Mouse (Mus musculus): Measurements from ENCODE around the gene Chst15.

Gene Chst15

DNA sequence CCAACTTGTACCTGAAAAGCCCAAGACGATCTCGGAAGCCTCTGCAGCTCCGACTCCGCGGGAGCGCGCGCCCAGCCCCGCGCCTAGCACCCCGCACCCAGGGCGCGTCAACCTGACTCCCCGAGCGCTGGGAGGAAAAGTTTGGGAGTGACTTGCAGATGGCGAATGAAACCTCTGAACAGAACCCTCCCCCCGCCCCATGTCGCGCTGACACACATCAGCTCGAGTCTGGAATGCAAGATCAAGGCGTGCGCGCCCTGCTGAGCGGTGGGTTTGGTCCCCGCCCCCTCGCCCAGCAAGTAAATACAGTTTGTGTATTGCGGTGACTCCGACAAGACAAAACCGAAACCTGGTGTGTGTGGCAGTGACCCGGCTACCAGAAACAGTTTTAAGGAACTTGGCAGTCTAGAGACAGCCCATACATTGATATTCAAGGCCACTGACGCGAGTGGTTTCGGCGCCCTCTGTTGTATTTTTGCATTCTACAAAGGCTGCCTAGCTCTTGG, at the start of gene Chst15:
TSS of gene Chst15 (minus strand) at position 193 of the 506 bp plus-strand sequence.
- DNase-seq (ENCODE audit: low read depth): no peak

DNA sequence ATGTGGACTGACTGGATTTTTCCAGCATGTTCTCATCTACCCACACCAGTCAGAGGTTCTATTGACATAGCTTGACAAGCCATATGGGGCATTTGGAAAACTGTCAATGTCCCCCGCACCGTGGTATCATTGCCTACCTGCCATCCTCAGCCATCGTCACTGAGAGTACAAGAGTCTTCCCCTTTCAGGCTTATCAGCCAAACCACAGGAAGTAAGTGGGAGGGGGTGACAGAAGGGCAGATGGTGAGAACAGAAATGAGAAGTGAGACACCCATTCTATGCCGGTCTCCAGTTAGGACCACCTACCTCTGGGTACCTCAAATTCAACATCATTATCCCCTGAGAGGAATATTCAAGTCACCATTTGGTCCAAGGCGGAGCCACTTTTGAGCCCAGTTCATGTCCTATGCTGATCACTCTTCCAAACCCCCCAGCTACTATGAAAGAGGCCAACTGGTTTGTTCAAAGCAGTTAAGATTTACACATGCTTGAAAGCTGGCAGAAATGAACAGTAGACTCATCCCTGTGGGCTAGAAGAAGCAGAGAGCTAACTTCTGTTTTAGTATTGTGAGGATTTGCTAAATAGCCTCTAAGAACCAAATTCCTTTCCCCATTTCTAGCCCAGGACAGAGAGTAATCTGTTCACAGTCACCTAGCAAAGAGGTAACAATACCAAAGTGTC, 48.8 kb upstream of the Chst15 start:
- no peak for DNase-seq (ENCODE audit: low read depth)

DNA sequence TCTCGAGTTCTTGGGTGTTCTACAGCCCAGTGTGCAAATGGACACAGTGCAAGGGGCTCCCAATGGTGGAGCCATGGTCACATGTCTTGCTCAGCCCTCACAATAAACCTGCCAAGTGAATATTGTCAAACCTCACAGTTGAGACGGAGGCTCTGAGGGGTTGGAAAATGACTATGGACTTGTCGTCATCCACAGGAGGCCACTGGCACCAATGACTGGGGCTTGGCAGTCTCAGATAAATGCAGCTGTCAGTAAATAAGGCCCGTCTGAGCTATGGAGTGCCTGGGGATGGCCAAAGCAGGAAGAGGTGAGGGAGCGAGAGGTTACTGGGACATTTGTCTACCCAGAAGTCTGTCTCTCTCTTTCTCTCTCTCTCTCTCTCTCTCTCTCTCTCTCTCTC, 48.1 kb upstream of the Chst15 start:
- no peak for DNase-seq (ENCODE audit: low read depth)

DNA sequence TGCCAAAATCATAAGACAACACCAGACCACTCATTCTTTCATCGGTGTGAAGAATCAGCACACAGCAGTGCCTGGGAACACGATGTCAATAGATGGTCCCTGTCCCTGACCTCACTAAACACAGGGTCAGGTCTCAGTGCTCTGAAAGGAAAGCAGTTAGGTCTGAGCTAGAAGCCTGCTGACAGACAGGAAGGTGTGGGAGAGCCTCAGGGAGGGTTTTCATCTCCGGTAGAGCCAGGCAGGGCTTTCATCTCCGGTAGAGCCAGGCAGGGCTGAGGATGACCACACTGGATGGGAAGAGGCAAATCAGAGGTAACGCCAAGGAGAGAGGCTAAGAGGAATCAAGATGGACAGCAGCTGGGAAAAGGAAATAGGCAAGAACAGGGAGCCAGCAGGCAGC, 47.5 kb upstream of the Chst15 start:
- no peak for DNase-seq (ENCODE audit: low read depth)

DNA sequence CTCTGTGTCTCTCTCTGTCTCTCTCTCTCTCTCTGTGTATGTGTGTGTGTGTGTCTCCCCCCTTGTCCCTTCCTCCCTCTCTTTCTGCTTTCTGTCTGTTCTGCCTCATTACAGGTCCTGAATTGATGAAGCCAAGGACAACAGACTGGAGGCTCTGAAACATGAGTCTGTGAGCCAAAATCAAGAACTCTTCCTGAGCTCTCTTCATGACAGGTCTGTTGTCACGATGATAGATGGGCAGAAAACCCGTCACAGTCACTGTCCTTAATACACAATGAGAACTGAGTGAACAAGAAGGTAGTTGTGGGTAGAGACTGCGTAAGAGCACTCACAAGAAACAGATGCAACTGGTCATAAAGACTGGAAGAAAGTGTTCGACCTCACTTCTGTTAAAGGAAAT, 43.3 kb upstream of the Chst15 start:
- DNase-seq (ENCODE audit: low read depth): no peak

DNA sequence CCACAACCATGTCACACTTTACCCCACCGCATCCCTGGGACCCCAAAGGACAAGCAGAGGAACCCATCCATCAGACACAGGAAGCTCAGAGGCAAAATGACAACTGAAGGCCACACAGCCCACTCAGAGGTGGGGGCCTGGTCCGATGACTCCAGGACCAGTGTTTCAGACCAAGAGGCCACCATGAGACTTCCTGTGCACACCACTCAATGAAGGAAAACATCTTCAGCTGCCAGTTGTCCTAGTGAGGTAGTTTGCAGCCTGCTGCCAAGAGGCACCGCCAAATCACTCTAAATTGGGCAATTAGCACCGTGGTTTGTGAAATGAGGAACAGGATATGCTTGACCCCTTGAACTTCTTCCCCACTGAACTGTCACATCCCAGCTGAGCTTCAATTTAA, 41.7 kb upstream of the Chst15 start:
- no peak for DNase-seq (ENCODE audit: low read depth)

DNA sequence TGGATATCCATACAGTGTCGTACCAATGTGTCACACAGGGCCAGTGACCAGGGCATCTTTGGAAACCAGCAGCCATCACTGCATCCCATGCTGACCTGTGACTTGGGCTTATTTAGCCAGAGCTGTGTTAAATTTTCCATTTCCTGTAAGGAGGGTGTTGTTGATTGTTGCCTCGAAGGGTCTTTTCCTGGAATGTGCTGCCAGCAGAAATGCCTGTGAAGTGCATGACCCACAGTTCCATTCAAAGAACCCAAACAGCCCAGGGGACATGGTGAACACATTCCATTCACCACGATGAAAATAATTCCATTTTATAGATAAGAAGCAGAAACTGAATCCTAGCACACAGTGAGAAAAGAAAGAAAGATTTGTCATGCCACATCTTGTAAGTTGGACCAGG, 41.2 kb upstream of the Chst15 start:
- DNase-seq (ENCODE audit: low read depth): no peak

DNA sequence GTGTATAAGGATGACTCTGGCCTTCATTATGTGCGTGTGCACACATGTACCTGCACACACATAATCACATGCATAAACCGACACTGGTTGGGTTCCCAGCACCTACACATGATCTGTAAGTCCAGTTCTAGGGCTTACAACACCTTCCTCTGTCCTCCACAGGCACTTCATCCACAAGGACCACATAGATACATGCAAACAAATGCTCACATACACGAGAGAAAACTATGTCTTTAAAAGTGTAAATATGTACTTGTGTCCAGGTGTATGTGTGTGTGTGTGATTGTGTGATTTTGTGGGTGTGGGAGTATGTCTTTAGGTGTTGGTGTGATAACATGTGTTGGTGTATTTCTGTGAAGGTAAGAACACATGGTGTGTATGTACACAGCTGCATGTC, 40.8 kb upstream of the Chst15 start:
- no peak for DNase-seq (ENCODE audit: low read depth)

DNA sequence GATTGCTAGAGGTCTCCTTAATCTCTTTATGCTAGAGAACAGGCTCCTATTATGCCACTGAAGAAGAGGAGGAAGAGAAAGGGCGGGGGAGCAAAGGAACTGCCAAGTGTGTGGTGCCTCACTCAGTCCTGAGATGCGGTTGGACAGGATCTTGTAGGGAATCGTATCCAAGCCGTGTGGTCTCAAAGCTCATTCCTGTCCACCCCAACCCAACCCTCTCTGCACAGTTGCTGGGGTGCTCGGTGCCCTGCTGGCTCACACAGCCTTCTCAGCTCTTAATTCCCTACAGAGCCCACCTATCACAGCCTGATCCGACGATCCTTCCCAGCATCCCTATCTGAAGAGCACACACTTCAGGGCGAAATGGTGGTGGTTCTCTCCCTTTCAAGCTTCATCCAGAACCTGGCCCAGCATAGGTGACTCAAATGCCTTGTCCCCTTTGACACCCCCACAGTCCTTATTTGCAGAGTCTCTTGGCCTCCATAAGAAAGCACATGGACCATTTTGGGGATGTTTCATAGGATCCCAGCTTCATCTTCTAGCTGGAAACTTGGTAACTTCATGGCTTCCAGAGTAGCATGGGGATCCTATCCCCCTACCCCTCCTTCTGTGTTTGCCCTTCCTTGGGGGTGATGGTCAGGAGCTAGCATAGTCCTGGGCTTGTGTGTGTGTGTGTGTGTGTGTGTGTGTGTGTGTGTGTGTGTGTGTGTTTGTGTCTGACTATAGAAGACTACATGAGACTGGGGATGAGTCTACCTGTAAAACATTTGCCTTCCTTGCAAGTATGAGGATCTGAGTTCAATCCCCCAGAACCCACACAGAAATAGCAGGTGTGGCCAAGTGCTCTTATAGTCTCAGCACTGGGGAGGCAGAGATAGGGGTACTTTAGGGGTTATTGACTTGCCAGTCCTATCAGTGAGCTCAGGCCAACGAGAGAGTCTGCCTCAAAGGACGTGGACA, 40.1 kb upstream of the Chst15 start:
- no peak for DNase-seq (ENCODE audit: low read depth)

DNA sequence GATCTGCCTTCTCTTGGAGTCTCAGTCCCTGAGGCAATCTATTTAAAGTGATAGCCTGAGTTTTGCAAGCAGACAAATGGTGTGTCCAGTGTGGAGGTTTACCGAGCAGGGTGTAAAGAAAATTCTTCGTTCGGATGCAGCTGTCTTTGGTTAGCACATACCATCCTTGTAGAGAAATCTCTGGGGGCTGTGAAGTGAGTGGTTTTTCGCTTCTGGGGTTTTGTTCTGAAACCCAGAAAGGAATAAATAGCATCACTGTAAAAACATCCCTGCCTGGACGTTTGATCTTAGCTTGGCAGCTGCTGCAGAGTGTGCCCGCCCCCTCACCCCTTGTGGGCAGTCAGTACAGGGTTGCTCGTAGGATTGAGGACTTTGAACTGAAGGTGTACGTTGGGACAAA, 39.2 kb upstream of the Chst15 start:
- DNase-seq (ENCODE audit: low read depth): peak; percentile 50

DNA sequence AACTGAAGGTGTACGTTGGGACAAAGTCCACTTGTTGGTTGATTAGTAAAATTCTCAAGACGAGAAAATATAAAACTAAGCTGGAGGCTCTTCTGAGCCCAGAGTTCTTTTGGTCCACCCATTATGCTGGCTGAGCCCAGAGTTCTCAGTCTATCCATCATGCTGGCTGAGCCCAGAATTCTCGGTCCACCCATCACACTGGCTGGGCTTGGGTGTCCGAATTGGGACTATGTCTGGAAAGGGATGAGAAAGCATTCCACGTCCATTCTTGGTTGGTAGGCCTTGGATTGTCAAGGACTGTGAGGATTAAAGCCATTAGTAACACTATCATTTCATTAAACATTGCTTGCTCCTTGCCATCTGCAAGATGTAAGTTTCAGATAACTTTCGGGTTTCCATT, 38.7 kb upstream of the Chst15 start:
- DNase-seq (ENCODE audit: low read depth): no peak

DNA sequence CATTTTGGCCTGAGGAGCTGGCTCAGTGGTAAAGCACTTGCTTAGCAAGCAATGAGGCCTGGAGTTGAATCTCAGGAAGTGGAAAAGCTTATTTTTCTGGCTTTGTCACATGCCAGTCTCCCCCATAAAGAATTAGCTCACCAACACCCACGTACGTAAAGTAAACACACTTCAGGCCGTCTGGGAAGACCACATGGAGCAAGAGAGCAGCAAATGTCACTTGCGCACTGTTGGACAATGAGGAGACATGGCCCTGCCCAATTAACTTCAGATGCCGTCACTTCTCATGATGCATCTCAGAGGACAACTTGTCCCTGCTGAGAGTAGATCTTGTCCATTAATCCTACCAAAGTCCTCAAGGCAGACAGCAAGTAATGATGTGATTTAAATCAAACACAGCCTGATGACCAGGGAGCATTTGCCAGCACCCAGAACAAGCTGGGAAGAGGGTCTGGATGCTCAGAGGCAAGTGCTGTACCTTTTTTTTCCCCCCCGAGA, 32.1 kb upstream of the Chst15 start:
- no peak for DNase-seq (ENCODE audit: low read depth)

DNA sequence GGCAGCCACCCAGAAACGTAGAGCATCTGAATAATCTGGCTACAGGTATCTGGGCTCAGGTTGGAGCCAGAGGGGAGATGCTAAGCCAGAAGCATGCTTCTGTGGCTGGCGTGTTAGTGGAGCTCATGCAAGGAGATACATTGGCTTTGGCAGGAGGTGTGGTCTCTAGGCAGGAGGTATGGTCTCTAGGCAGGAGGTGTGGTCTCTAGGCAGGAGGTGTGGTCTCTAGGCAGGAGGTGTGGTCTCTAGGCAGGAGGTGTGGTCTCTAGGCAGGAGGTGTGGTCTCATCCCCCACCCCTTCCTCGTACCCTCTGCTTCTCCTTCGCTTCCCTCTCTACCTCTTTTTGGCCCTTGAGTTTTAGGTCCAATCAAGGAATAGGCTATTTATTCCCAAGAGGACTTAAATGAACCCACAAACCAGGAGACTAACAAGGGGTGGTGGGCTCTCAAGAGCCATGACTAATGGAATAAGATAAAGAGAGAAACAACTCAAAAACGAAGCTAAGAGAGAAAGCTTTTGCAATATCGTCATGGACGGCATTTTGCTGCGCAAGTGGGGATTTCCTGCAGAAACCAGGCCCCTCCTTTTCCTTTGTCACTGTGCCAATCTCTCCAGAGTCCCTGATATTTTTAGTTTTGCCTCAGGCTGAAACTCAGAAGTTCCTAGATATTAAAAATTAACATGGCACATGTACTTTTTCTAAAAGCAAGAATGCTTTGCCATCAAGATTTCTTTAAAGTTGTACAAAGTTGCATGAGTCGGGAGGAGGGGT, 30.4 kb upstream of the Chst15 start:
- DNase-seq (ENCODE audit: low read depth): no peak

DNA sequence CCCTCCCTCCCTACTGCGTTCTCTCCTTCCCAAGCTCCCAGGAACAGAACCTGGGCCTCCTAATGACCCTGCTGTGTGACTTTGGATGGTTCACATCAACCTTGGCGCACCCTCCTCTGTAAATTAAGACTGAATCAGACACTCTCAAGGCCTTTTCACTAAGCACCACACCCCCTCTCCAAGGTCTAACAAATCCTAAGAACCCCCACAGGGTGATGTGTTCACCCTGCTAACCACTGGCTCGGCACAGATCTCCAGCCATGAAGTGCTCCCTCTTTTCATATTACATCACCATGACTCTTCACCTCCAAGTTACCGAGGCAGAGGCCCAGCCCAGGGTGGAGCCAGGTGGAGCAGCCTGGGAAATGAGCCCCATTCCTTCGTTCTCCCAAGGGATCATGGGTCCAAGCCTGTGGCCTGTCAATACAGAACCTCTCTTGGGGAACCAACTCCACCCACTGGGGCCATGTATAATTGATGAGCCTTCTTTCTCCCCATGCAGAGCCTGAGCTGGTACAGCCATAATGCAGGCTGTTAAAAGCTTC, 28.6 kb upstream of the Chst15 start:
- no peak for DNase-seq (ENCODE audit: low read depth)

DNA sequence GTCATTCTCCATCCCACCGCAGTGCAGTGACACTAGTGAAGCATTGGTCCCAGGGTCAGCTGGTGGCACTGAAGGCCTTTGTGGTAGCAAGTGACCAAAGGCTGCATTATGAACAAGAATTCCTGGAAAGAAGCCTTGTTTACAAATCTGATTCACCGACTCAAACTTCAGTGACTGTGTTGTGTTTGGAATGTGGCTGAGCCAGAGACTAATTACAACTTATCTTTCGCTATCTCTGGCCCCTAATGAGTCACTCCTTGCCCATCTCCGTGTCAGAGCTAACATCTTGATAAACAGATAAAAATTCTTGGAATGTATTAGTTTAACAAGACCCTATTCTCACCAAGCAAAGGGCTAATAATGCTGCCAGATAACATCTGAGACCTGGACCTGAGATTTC, 27.6 kb upstream of the Chst15 start:
- DNase-seq (ENCODE audit: low read depth): peak; percentile 2

DNA sequence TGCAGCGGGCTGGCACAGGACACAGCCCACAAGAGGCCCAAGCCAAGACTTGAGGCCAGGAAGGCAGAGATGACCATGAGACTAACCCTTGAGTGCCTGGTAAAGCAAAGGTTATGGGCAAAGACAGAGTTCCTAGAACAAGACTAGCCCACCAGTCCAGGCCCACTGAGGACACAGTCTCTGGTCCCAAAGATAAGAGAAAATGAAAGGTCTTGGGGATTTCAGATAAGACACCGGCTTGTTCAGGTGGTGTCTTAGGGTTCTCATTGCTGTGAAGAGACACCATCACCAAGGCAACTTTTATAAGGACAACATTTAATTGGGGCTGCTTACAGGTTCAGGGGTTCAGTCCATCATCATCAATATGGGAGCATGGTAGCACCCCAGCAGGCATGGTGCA, 26.9 kb upstream of the Chst15 start:
- no peak for DNase-seq (ENCODE audit: low read depth)

DNA sequence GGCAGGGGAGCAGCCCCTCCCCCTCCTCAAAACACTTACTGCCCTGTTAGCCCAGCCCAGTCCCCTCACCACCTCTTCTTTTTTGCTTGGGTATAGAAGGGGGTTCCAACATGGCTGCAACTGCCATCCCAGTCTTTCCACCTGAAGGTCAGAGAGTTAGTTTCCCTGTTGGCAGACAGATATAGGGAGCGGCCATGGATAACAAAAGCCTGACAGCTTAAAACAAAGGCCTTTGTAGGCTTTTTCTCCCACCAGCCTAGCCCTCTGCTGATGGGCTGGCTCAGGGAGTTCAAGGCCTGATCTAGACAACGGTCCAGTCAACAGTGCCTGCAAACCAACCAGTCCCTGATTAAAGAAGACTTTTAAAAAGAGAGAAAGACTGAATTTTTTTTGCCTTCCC, 26.1 kb upstream of the Chst15 start:
- no peak for DNase-seq (ENCODE audit: low read depth)

DNA sequence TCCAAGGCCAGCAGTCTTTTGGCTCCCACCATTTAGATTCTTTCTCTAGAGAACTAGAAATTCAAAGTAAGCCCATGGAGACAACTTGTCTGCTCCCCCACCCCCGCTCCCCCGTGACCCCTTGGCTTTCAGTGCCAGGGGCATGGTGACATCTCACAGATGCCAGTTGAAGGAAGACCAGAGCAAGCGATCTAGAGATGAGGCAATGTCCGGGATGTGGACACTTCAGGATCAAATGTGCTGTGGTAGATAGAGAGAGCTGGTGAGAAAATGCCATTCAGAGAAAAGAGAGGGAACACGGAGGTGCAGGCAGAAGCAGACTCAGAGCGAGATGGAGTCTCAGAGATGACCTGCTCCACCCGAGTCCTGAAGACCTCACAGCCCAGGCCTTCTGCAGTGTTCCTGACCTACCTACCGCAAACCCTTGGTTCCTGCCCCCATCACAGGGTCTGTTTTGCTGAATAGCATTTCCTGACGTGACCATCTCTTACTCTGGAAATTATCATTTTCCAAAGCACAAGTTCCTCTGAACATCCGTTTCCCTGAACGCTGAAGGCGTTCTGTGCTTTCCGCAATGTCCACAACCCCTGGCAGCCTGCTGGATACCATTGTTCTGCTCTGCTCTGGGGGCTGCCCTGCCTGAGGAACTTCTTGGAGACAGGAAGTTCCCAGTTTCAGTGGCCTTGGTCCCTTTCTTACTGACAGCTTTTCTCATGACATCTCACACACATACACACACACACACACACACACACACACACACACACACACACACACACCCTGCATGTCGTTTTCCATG, 22.2 kb upstream of the Chst15 start:
- DNase-seq (ENCODE audit: low read depth): no peak

DNA sequence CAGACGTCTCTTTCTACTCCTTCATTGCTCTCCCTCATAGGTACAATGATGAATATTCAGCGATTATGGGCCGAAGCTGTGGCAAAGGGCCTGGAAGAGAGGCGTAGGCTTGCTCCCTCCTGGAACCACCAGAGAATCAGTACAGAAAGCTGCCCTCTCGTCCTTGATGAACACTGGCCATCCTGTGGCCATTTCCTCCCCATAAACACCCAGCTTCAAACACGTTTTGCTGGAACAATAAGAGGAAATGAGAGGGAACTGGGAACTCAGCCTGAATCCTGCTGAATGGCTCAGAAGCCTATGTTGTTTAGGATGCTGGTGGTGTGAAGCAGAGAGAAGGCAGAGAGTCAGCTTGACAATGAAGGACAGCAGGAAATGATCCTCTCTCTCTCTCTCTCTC, 21.3 kb upstream of the Chst15 start:
- no peak for DNase-seq (ENCODE audit: low read depth)

DNA sequence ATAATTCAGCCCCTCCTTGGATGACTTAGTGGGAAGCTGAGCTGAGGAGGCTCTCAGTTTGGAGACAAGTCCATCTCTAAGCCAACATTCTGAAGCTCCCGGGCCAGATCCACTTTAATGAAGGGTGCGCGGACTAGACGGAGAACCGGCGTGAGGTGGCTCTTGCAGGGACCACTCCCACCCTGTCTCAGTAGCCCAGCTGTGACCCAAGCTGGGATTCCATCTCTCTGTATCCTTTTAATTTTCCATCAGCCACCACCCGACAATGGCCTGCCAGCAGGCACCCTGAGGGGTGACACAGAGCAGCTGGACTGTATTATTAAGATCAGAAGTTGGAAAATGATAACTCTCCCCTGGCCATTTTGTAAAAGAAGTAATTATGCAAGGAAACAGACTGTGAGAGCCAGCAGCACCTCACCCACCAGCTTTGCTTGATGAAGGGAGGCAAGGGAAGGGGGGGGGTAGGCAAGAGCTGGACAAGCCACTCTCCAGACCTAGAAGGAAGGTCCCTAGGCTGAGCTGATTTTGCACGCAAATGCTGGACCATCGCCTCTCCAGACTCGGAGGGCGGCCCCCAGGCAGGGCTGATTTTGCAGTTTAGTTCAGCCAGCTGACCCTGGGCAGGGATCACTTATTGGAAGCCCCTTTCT, 20.4 kb upstream of the Chst15 start:
- no peak for DNase-seq (ENCODE audit: low read depth)

DNA sequence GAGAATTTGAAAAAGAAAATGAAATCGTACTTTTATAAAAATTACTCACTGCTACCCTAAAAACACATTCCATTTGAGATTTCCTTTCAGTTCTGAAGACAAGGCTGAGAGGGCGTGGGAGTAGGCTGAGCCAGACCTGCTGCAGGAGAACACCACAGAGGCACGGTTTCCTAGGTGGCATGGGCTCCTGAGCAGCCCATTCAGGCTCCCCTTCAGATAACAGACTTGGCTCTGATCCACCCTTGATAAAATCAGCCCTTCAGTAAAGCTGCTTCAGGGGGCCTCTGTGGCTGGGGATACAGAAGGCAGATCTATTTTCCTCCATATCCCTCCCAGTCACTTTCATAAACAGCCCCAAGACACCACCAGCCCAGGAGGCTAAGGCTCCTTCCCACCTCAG, 19.8 kb upstream of the Chst15 start:
- no peak for DNase-seq (ENCODE audit: low read depth)

Measured in NIH3T3 (cell line).